Mouse (Mus musculus): ENCODE measurements around the gene Evpl.
A peak's percentile ranks its signal among the peaks of the same experiment; 100 is the strongest.

Evpl gene

DNA sequence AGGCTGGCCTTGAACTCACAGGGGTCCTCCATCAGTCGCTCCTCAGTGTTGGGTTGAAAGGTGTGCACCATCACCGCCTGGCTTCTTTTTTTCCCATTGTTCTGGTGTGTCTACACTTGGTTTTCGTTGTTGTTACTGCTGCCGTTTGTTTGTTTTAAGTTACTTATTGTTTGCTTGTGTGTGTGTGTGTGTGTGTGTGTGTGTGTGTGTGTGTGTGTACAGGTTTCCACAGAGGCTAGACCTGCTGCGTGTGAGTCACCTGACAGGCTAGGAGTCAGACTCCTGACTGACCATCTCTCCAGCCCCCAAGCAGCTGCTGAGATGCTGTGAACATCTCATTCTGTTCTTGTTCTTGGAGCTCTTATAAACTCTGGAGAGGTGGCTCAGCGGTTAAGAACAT lies 25.0 kb downstream of the Evpl start:
- no peak for DNase-seq

- DNase-seq: no peak
Observed at GRCm38 (mm10) chr11:116210696-116211095, 27.2 kb downstream of the Evpl start.

DNA sequence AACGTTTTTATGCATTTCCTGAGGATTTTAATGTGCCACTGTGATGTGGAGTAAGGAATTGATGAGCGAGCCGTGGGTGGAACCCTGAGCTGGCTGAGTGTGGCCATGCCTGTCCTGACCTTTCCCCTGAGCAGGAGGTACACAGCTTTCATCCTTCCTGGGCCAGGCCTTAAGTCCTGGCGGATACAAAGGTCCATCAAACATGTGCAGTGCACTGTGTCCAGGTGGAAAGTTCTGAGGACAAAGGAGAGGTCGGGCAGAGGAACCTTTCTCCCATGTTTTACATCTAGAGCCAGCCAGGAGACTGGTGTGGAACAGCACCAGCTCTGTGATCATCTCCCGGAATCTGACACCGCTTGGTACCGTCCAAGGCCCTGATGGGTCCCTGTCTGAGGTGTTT lies 28.6 kb downstream of the Evpl start:
- DNase-seq: no peak

DNA sequence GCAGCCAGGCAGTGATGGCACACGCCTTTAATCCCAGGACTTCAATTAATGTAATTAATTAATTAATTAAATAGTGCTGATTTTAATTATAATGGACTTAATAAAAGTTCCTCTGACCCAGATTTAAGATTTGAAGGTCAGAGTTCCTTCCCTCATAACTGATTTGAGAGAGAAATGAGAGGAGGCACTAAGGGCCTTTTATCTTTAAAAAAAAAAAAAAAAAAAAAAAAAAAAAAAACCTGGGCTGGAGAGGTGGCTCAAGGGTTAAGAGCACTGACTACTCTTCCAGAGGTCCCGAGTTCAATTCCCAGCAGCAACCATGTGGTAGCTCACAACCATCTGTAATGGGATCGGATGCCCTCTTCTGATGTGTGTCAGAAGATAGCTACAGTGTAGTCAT lies 29.2 kb downstream of the Evpl start:
- DNase-seq: no peak

- DNase-seq: no peak
Observed at GRCm38 (mm10) chr11:116206678-116207077, 31.2 kb downstream of the Evpl start.

- no peak for DNase-seq
Observed at GRCm38 (mm10) chr11:116203150-116203549, 34.7 kb downstream of the Evpl start.

DNA sequence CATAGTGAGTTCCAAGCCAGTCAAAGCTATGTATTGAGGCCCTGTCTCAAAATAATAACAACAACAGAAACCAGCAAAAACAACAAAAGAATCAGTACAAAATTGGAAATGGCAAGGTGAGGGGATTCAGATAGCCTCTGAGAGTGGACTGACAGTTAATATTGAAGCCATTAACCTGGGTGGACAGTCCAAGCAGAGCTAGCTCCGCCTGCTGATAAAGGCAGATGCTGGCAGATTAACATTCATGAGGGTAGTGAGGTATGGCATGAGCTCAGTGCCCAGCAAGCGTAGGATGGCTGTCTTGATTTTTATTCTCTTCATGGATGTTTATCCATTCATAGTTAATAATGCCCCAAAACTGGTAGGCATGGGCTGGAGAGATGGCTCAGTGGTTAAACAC lies 36.7 kb downstream of the Evpl start:
- no peak for DNase-seq

- DNase-seq: peak; percentile 97
Observed at GRCm38 (mm10) chr11:116198639-116199531, 39.0 kb downstream of the Evpl start, which contains the start of the genes Ten1 and Acox1. Gene Ten1 (plus strand): TSS chr11:116198855. Gene Acox1 (minus strand): TSS chr11:116199045.

GRCm38 (mm10) chr11:116198132-116198531 lies 39.7 kb downstream of the Evpl start:
- no peak for DNase-seq

DNA sequence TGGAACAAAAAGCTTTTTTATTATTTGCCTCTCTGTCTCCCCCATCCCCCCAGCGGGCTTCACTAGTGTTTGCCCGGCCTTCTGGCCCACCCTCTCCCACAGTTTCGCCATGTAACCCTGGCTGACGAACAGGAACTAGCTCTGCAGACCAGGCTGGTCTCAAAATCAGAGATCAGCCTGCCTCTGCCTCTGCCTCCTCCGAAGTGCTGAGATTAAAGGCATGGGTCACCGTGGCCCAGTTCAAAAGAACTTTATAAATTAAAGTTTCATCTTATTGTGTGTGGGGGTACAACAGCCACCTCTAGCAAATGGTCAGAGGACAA lies 40.3 kb downstream of the Evpl start:
- DNase-seq: no peak

DNA sequence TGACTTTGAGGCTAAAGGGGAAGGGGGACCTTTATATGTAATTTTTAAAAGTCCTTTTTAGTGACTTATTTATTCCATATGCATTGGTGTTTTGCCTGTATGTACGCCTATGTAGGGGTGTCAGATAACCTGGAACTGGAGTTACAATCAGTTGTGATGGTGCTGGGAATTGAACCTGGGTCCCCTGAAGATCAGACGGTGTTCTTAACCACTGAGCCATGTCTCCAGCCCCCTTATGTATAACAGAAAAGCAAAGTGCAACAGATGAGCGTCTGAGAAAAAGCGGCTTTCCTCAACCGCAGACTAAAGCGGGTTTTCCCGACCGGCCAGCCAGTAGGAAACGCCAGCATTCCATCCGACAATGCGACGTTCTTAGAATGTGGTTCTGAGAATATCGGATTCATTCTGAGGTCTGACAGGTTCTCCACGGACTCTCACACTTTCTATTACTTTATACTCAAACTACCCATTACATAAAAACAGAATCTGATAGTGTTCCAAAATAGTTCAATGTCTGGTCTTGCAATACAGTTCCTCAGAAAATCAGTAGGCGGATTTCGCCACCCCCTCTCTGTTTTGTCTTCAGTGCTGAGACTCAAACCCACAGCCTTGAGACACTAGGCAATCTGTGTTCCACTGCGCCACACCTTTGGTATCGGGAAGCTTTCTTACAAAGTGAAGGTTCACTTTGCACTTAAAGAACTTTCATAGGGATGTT lies 40.9 kb downstream of the Evpl start:
- no peak for DNase-seq

GRCm38 (mm10) chr11:116196336-116196735 lies 41.5 kb downstream of the Evpl start:
- no peak for DNase-seq

DNA sequence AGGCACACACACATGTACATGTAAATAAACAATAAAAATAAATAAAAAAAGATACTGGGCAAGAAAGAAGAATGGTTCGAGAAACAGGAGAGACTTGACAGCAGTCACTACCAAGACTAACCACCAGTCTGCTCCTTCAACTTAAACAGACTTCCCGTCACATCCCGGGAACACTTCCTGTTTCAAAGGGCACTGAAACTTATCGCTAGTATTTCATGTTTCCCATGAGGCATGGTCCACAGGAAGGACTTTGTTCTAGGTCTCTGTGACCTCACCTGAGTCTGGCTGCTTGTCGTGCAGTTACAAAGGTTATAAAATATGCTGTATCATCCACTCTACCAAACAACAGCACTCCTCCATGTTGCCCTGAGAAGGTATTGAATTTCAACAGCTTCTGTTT lies 42.6 kb downstream of the Evpl start:
- DNase-seq: no peak

DNA sequence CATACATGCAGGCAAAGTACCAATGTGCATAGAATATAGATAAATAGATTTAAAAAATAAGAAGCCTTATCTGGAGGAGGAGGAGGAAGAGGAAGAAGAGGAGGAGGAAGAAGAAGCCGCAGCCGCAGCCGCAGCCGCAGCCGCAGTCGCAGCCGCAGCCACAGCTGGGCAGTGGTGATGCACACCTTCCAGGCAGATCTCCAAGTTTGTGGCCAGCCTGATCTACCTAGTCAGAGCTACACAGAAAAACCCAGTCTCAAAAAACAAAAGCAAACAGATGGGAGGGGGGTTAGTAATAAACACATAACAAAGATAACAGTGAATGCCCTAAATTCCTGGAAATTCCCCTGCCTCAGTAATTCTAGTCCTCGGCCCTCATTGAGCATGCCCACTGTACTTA lies 43.3 kb downstream of the Evpl start:
- DNase-seq: no peak

- DNase-seq: no peak
Observed at GRCm38 (mm10) chr11:116187226-116187930, 50.5 kb downstream of the Evpl start.

DNA sequence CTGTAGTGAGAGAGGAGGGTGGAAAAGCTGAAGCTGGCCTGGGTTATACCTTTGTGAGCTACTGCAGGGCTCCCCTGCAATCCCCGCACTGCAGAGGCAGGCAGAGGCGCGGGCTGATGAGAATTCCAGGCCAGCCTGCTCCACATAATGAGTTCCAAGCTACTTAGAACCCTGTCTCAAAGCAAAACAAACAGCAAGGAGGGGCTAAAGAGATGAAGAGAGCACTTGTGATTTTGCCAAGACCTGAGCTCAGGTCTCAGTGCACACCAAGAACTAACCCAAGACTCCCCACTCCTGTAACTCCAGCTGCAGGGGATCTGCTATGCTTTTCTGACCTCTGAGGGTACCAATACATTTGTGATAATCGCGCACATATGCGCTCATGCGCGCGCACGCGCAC lies 51.5 kb downstream of the Evpl start:
- no peak for DNase-seq

- DNase-seq: no peak
Observed at GRCm38 (mm10) chr11:116185836-116186235, 52.0 kb downstream of the Evpl start.

- no peak for DNase-seq
Observed at GRCm38 (mm10) chr11:116178411-116179121, 59.3 kb downstream of the Evpl start.

- no peak for DNase-seq
Observed at GRCm38 (mm10) chr11:116176010-116176409, 61.9 kb downstream of the Evpl start.

DNA sequence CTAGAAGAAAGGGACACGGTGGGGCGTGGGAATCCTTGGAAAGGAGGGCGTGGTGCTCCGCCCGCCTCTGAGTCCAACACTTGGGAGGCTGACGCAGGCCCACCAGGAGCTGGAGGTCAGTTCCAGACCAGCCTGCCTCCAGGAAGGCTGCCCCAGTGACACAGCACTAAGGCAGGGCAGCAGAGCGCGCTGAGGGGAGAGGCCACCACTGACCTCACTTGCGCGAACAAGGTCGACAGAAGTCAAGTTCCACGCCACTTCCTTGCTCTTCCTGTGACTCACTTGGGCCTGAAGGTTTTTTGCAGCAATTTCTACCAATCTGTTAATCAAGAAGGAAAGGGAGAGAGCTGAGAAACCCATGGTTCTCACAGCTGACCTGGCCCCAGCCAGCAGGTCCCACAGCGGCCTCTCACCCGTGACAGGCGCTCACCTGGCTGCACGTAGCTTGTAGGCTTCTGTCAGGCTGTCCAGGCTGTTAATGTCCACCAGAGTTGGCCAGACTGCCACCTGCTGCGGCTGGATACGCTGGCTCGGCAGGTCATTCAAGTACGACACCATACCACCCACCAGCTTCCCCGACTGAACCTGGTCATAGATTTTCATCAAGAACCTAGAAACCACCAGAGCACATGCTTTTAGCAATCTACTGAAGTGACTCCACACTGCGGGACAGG lies 63.0 kb downstream of the Evpl start:
- DNase-seq: no peak

DNA sequence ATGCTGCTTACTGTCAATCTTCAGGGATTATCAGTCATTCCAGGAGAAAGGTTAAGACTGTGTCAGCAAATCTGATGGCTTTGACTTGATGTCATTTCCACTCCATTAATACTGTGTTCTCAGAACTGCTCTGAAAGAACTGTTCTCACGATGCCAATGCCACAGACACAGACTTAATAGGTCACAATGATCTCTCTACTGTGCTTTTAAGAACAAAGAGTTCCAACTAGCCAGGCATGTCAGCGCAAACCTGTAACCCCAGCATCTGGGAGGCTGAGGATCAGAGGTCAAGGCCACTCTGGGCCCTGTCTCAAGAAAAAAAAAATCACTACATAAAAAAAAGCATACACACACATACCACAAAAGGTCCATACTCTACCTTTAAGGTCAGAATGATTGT lies 65.9 kb downstream of the Evpl start:
- no peak for DNase-seq
